Mouse (Mus musculus): ENCODE data around the gene 9130213A22Rik. TPM values are rescaled to one million over a fixed set of nuclear protein-coding genes. Genes with fewer than 3 reads are reported as not detected.

9130213A22Rik gene
- total RNA-seq, 2 experiments from 2014 or later = 0.27 to 0.49 TPM

- DNase-seq = no peak
Measured at GRCm38 (mm10) chr11:69106842-69107241, 15.5 kb downstream of the 9130213A22Rik start.

- DNase-seq = peak; percentile 24
Measured at GRCm38 (mm10) chr11:69106299-69106698, 16.1 kb downstream of the 9130213A22Rik start.

- no peak for DNase-seq
Measured at GRCm38 (mm10) chr11:69105796-69106195, 16.6 kb downstream of the 9130213A22Rik start.

- no peak for DNase-seq
Measured at GRCm38 (mm10) chr11:69105227-69105626, 17.2 kb downstream of the 9130213A22Rik start.

GRCm38 (mm10) chr11:69104487-69104886, 17.9 kb downstream of the 9130213A22Rik start:
- no peak for DNase-seq

GRCm38 (mm10) chr11:69103531-69104435, 18.6 kb downstream of the 9130213A22Rik start:
- peak; percentile 5 for DNase-seq

- DNase-seq = no peak
Measured at GRCm38 (mm10) chr11:69103121-69103520, 19.3 kb downstream of the 9130213A22Rik start.

GRCm38 (mm10) chr11:69102403-69102725, 20.0 kb downstream of the 9130213A22Rik start:
- peak; percentile 4 for DNase-seq

GRCm38 (mm10) chr11:69101604-69102402, 20.6 kb downstream of the 9130213A22Rik start:
- peak; percentile 3 for DNase-seq

- peak; percentile 21 for DNase-seq
Measured at GRCm38 (mm10) chr11:69100639-69101360, 21.6 kb downstream of the 9130213A22Rik start.

GRCm38 (mm10) chr11:69099915-69100345, 22.5 kb downstream of the 9130213A22Rik start:
- peak; percentile 92 for DNase-seq

GRCm38 (mm10) chr11:69099177-69099914, 23.0 kb downstream of the 9130213A22Rik start:
- DNase-seq = peak; percentile 89

GRCm38 (mm10) chr11:69098762-69099091, 23.7 kb downstream of the 9130213A22Rik start:
- DNase-seq = peak; percentile 94

GRCm38 (mm10) chr11:69098039-69098761, 24.2 kb downstream of the 9130213A22Rik start:
- DNase-seq = peak; percentile 20

GRCm38 (mm10) chr11:69096987-69097900, 25.1 kb downstream of the 9130213A22Rik start:
- peak; percentile 100 for DNase-seq

GRCm38 (mm10) chr11:69096360-69096986, 25.9 kb downstream of the 9130213A22Rik start:
- DNase-seq = no peak

- DNase-seq = no peak
Measured at GRCm38 (mm10) chr11:69095511-69096231, 26.7 kb downstream of the 9130213A22Rik start.

- peak; percentile 93 for DNase-seq
Measured at GRCm38 (mm10) chr11:69094697-69095429, 27.5 kb downstream of the 9130213A22Rik start, which contains the start of gene Per1. Per1 (plus strand) TSS chr11:69095217.

Measured in gastrocnemius, postnatal 10 days (tissue).